Mouse (Mus musculus) testis, adult 2 months (tissue): ENCODE results near the gene Mum1.

ENCODE experiments used
- CTCF ChIP-seq: fragments of 200-500 bp; IDR thresholded peaks from 2 replicates; pipeline ENCODE4 v1.5.1; 2012; ENCODE audit warnings: low read depth, mild to moderate bottlenecking, inconsistent platforms, low read length, moderate library complexity; ENCODE audit not compliant: control insufficient read depth, insufficient read depth, insufficient replicate concordance
- POLR2A ChIP-seq: fragments of 200-500 bp; IDR thresholded peaks from 2 replicates; pipeline ENCODE4 v1.6.1; 2012; ENCODE audit warnings: low read depth, mild to moderate bottlenecking, inconsistent platforms, low read length, moderate library complexity; ENCODE audit not compliant: control insufficient read depth

DNA sequence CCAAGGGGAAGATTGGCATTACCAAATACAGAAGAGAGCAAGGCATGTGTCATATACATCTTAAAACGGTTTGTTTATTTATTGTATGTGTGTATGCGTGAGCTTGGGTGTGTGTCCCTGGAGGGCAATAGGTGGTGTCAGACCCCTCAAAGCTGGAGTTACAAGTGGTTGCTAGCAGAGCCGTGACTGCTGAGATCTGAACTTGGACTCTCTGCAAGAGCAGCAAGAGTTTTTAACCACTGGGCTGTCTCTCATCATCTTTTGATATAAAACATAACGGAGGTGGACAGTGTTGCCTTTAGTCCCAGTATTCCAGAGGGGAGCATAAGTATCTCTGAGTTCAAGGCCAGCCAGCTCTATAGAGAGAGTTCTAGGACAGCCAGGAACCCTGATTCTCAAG is 18.0 kb upstream of the Mum1 start:
- TF ChIP-seq POLR2A (no peak), CTCF (no peak)
